Mouse (Mus musculus) forelimb bud, embryonic 11.5 days (tissue): ENCODE results near the gene Mrpl14.

ENCODE experiments used
- DNase-seq: peaks from one replicate; pipeline ENCODE4 v3.0.0-alpha.2; 2012; ENCODE audit warnings: low read depth, low spot score

The Mrpl14 gene

GRCm38 (mm10) chr17:45686716-45687115, 594 bp downstream of the Mrpl14 start, which contains the start of gene Tmem63b:
Tmem63b (minus strand) TSS chr17:45686905.
- DNase-seq: no peak

- DNase-seq: no peak
Measured at GRCm38 (mm10) chr17:45689120-45689519, 3.0 kb downstream of the Mrpl14 start.

- DNase-seq: no peak
Measured at GRCm38 (mm10) chr17:45690044-45690443, 3.9 kb downstream of the Mrpl14 start.

- no peak for DNase-seq
Measured at GRCm38 (mm10) chr17:45692159-45692558, 6.0 kb downstream of the Mrpl14 start.

GRCm38 (mm10) chr17:45693812-45694565, 7.9 kb downstream of the Mrpl14 start:
- no peak for DNase-seq

DNA sequence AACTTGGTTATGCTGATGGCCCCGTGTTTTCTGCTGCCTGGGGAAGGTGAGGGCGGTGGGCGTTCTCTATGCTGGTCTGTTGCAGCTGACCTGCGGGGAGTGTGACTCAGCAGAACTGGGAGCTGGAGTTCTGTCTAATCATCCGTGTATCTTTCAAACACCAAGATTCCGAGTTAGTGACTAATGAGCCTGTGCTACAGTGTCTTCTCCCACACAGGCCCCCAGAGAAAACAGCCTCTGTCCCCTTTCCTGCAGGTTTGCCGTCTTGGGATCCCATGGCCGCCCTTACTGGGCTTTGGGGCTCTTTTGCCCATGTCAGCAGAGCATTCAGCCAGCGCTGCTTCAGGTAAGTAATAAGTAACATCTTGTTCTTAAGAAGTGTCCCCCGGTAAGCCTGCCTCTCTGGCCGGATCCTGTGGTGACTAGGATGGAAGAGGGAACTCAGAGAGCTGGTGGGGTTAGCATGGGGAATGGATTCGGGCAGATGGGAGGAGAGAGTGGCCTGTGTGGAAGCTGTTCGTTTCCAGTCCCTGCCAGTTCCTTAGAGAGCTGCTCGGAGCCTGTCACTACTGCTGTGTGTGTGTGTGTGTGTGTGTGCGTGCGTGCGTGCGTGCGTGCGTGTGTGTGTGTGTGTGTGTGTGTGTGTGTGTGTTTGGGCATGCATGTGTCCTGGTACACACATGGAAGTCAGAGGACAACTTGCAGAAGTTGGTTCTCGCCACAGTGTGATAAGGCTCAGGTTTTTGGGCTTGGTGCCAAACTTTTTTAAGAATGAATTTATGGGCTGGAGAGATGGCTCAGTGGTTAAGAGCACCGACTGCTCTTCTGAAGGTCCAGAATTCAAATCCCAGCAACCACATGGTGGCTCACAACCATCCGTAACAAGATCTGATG, 9.4 kb downstream of the Mrpl14 start:
- DNase-seq: no peak

- no peak for DNase-seq
Measured at GRCm38 (mm10) chr17:45696981-45697380, 10.9 kb downstream of the Mrpl14 start.

- DNase-seq: no peak
Measured at GRCm38 (mm10) chr17:45698368-45698767, 12.2 kb downstream of the Mrpl14 start.

GRCm38 (mm10) chr17:45699039-45699740, 13.1 kb downstream of the Mrpl14 start:
- no peak for DNase-seq

DNA sequence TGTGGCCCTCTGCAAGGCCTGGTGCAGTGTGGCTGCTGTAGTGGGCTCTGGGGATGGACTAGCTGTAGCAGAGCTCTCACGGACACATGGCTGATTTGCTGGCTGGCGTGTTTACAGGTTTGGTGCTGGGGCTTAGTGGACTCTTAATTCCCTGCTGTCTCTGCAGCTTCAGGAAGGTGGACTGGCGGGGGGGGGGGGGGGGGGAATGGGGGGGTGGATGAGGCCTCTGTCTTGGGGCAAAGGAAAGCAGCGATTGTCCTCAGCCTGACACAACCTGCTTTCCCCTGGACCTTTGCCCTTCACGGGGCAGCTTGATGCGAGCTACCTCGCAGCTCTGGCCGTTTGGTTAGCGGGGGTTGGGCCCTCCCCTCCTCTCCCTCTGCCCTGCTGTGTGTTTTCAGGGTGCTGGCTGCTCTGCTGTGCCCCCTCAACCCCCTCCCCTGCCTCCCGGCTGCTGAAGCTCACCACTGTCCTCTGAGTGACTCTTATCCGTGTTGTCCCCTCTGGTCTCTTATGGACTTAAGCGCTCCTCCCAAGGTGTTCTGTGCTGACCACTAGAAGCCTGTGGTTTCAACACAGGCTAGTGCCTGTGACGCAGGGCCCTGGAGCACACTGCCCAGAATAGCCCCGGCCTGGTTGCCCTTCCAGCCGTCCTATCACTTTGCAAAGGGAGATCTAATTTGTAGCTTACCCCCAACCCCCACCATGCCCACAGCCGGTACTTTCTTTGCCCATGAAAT, 14.5 kb downstream of the Mrpl14 start:
- DNase-seq: no peak

- no peak for DNase-seq
Measured at GRCm38 (mm10) chr17:45701236-45701591, 15.1 kb downstream of the Mrpl14 start.

GRCm38 (mm10) chr17:45702254-45702653, 16.1 kb downstream of the Mrpl14 start:
- no peak for DNase-seq

GRCm38 (mm10) chr17:45703187-45703586, 17.1 kb downstream of the Mrpl14 start:
- DNase-seq: no peak

DNA sequence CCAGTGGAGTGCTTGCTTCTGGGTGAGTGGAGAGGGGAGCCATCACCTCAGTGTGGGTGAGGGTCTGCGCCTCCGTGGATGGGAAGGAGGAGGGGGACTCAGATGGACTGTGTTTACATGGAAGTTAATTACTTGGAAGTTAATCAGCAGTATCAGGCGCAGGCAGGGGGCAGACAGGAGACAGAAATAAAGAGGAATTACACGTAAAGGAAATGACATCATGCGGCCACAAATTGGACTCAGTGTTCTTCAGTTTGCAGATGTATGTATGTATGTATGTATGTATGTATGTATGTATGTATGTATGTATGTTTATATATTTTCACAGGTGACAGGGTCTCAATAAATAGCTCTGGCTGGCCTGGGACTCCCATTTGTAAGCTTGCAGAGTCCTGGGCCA, 20.7 kb downstream of the Mrpl14 start:
- DNase-seq: no peak

DNA sequence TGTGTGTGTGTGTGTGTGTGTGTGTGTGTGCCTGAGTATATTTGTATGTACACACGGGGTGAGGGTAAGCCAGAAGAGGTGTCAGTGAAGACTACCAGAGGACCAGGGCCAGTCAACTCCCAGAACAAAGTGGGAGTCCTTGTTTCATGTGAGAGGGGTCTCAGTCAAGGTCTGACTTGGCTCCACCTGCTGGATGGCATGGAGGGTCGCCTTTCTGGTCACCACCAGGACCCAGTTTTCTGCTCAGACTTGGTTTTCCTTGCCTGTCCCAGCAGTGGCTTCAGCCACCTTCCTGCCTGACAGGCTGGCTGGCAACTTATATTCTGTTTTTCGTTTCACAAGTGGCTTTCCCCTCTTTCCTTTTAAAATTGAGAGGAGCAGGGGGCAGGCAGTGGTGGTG, 21.3 kb downstream of the Mrpl14 start:
- no peak for DNase-seq

GRCm38 (mm10) chr17:45708179-45708578, 22.1 kb downstream of the Mrpl14 start:
- DNase-seq: no peak

DNA sequence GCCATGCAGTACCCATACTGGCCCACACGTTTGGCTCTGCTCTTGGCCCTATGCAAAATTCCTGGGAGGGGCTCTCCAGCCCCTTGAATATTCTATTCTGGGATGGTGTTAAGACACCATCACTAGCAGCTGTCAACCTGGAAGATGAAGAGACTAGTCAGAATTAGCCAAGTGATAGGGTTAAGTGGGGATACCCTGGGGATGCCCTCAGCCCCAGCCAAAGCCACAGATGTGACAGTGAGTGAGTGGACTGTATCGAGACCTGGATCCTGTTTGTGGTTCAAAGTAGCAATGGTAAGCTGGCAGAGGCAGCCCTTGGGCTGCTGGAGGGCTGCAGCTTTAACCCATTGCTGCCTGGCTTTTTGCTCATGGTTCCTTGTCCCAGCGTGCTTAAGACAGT, 23.7 kb downstream of the Mrpl14 start:
- DNase-seq: no peak

GRCm38 (mm10) chr17:45710407-45710806, 24.3 kb downstream of the Mrpl14 start:
- DNase-seq: no peak

- DNase-seq: no peak
Measured at GRCm38 (mm10) chr17:45711525-45711924, 25.4 kb downstream of the Mrpl14 start.

- DNase-seq: peak; percentile 59
Measured at GRCm38 (mm10) chr17:45718323-45718722, 32.2 kb downstream of the Mrpl14 start.
